Mouse (Mus musculus) liver, embryonic 15.5 days (tissue): ENCODE results near the gene Hyou1. TPM values are rescaled to one million over a fixed set of nuclear protein-coding genes. Genes with fewer than 3 reads are reported as not detected.
"Not testable (repeated sequence)": the region's sequence is repeated elsewhere in the genome, so short reads cannot be mapped to it uniquely, and the experiment has no call there.

Source experiments
- ATAC-seq: fragments of 200-750 bp; cut with Nextera tagmentation; 2 replicates; pipeline ENCODE4 v1.8.0; 2017; ENCODE audit warnings: moderate number of reproducible peaks, mild to moderate bottlenecking, moderate library complexity; ENCODE audit not compliant: insufficient read depth
- H3K27ac ChIP-seq: fragments of 300-500 bp; sonication (generic); replicated peaks from 2 replicates; pipeline ENCODE4 v1.5.1; 2015; ENCODE audit warnings: mild to moderate bottlenecking, inconsistent platforms
- H3K27me3 ChIP-seq: fragments of 300-500 bp; sonication (generic); 2 replicates; pipeline ENCODE4 v1.6.1; 2015; ENCODE audit warnings: mild to moderate bottlenecking, inconsistent platforms
- H3K36me3 ChIP-seq: fragments of 300-500 bp; sonication (generic); replicated peaks from 2 replicates; pipeline ENCODE4 v1.6.1; 2015; ENCODE audit warnings: moderate library complexity, mild to moderate bottlenecking, inconsistent platforms
- H3K4me1 ChIP-seq: fragments of 300-500 bp; sonication (generic); replicated peaks from 2 replicates; pipeline ENCODE4 v1.6.1; 2015; ENCODE audit warnings: inconsistent platforms
- H3K4me2 ChIP-seq: fragments of 300-500 bp; sonication (generic); 2 replicates; pipeline ENCODE4 v1.6.1; 2015; ENCODE audit warnings: moderate library complexity, mild to moderate bottlenecking, inconsistent platforms
- H3K4me3 ChIP-seq: fragments of 300-500 bp; sonication (generic); replicated peaks from 2 replicates; pipeline ENCODE4 v1.5.1; 2015; ENCODE audit warnings: mild to moderate bottlenecking, inconsistent platforms
- H3K9ac ChIP-seq: fragments of 300-500 bp; sonication (generic); 2 replicates; pipeline ENCODE4 v1.6.1; 2015; ENCODE audit warnings: moderate library complexity, mild to moderate bottlenecking, inconsistent platforms
- H3K9me3 ChIP-seq: fragments of 300-500 bp; sonication (generic); replicated peaks from 2 replicates; pipeline ENCODE4 v1.6.1; 2016; ENCODE audit warnings: inconsistent platforms
- WGBS: fragments of 180-500 bp; shearing (Covaris S2); methylation state at CpG from one replicate; pipeline ENCODE4 v1.1.7; 2015; ENCODE audit warnings: mixed read lengths; ENCODE audit not compliant: insufficient replicate concordance; 5-methylcytosine and 5-hydroxymethylcytosine counted together
- polyA plus RNA-seq: library from polyadenylated mRNA; unstranded; fragments of >200 nt; fragmentation: Nextera tagmentation; extraction: Ambion mirVana; gene quantifications from 2 replicates; pipeline ENCODE4 v1.2.1, GENCODE M21; 2015

Hyou1 gene
- polyA plus RNA-seq = 14.8 and 17.0 TPM in 2 replicates

GRCm38 (mm10) chr9:44379054-44379834, at the start of gene Hyou1:
Gene Hyou1, plus strand, starts transcription at chr9:44379490.
- peaks cover 36% of the 10 kb centered on the region for H3K36me3 ChIP-seq
- peak within 1 kb of the TSS; percentile 80 for H3K9ac ChIP-seq
- peak within 1 kb of the TSS; percentile 93 for H3K4me2 ChIP-seq
- H3K4me1 ChIP-seq = peaks cover 35% of the 10 kb centered on the region
- peak; percentile 93 for ATAC-seq
- no peaks in the 10 kb centered on the region for H3K9me3 ChIP-seq
- no peaks in the 10 kb centered on the region for H3K27me3 ChIP-seq
- peak within 1 kb of the TSS; percentile 71 for H3K4me3 ChIP-seq
- H3K27ac ChIP-seq = peak within 1 kb of the TSS; percentile 88
- WGBS = under 1% methylated on average over 83 of the region's 83 CpGs

- H3K27ac ChIP-seq = 0 out of 2 replicates have a peak overlapping the region, but pooled peaks have one; percentile 26
- no peaks in the 10 kb centered on the region for H3K27me3 ChIP-seq
- no peak for ATAC-seq
- peaks cover 37% of the 10 kb centered on the region for H3K4me1 ChIP-seq
- H3K4me3 ChIP-seq = no peak overlapping the region
- 83% methylated on average over 6 of the region's 6 CpGs for WGBS
- no peaks in the 10 kb centered on the region for H3K9me3 ChIP-seq
- no peak overlapping the region for H3K9ac ChIP-seq
- no peak overlapping the region for H3K4me2 ChIP-seq
- peaks cover 55% of the 10 kb centered on the region for H3K36me3 ChIP-seq
Measured at GRCm38 (mm10) chr9:44330736-44331135, 48.6 kb upstream of the Hyou1 start.

GRCm38 (mm10) chr9:44332918-44333638, 46.2 kb upstream of the Hyou1 start:
- Histone ChIP-seq H3K4me2 (peak overlapping the region; percentile 60), H3K36me3 (peaks cover 79% of the 10 kb centered on the region), H3K27me3 (no peaks in the 10 kb centered on the region), H3K4me1 (peaks cover 32% of the 10 kb centered on the region), H3K27ac (peak overlapping the region; percentile 83), H3K9ac (peak overlapping the region; percentile 16), H3K4me3 (peak overlapping the region; percentile 48), H3K9me3 (no peaks in the 10 kb centered on the region)
- 92% methylated on average over 13 of the region's 13 CpGs for WGBS
- no peak for ATAC-seq

GRCm38 (mm10) chr9:44334396-44335330, 44.6 kb upstream of the Hyou1 start, which contains the start of gene H2afx:
Gene H2afx, plus strand, starts transcription at chr9:44334694.
- under 1% methylated on average over 91 of the region's 91 CpGs for WGBS
- Histone ChIP-seq H3K27me3 (no peaks in the 10 kb centered on the region), H3K4me1 (peaks cover 40% of the 10 kb centered on the region), H3K9me3 (no peaks in the 10 kb centered on the region), H3K9ac (peak within 1 kb of the TSS; percentile 96), H3K36me3 (peaks cover 81% of the 10 kb centered on the region), H3K27ac (peak within 1 kb of the TSS; percentile 100), H3K4me2 (peak within 1 kb of the TSS; percentile 82), H3K4me3 (peak within 1 kb of the TSS; percentile 81)
- ATAC-seq = peak; percentile 85

- Histone ChIP-seq H3K9ac (peak overlapping the region; percentile 96), H3K4me3 (peak overlapping the region; percentile 81), H3K27ac (peak overlapping the region; percentile 100), H3K27me3 (no peaks in the 10 kb centered on the region), H3K4me2 (peak overlapping the region; percentile 82), H3K9me3 (no peaks in the 10 kb centered on the region), H3K4me1 (peaks cover 44% of the 10 kb centered on the region), H3K36me3 (peaks cover 81% of the 10 kb centered on the region)
- peak; percentile 9; the same call in 1 of the 2 replicates for ATAC-seq
- under 1% methylated on average over 50 of the region's 50 CpGs for whole genome bisulfite sequencing
Measured at GRCm38 (mm10) chr9:44335331-44336092, 43.8 kb upstream of the Hyou1 start.

- Histone ChIP-seq H3K9ac (peak overlapping the region; percentile 96), H3K4me3 (peak overlapping the region; percentile 81), H3K27me3 (no peaks in the 10 kb centered on the region), H3K4me2 (peak overlapping the region; percentile 82), H3K27ac (peak overlapping the region; percentile 100), H3K4me1 (peaks cover 44% of the 10 kb centered on the region), H3K36me3 (peaks cover 81% of the 10 kb centered on the region), H3K9me3 (no peaks in the 10 kb centered on the region)
- 0% methylated on average over 5 of the region's 5 CpGs for WGBS
- ATAC-seq = no peak
Measured at GRCm38 (mm10) chr9:44336093-44336406, 43.2 kb upstream of the Hyou1 start.

- Histone ChIP-seq H3K36me3 (peaks cover 81% of the 10 kb centered on the region), H3K9ac (peak overlapping the region; percentile 96), H3K27ac (peak overlapping the region; percentile 100), H3K4me1 (peaks cover 44% of the 10 kb centered on the region), H3K4me3 (peak overlapping the region; percentile 81), H3K4me2 (peak overlapping the region; percentile 82)
- WGBS = 34% methylated on average over 4 of the region's 4 CpGs
- not testable (repeated sequence) for H3K9me3 ChIP-seq, H3K27me3 ChIP-seq, ATAC-seq
Measured at GRCm38 (mm10) chr9:44336513-44336912, 42.8 kb upstream of the Hyou1 start.

- peak overlapping the region; percentile 82 for H3K4me2 ChIP-seq
- H3K4me1 ChIP-seq = peaks cover 44% of the 10 kb centered on the region
- H3K4me3 ChIP-seq = peak overlapping the region; percentile 81
- H3K9me3 ChIP-seq = no peaks in the 10 kb centered on the region
- 49% methylated on average over 3 of the region's 3 CpGs for WGBS
- H3K9ac ChIP-seq = peak overlapping the region; percentile 96
- H3K36me3 ChIP-seq = peaks cover 81% of the 10 kb centered on the region
- H3K27me3 ChIP-seq = no peaks in the 10 kb centered on the region
- peak overlapping the region; percentile 100 for H3K27ac ChIP-seq
- no peak for ATAC-seq
Measured at GRCm38 (mm10) chr9:44336964-44337363, 42.3 kb upstream of the Hyou1 start.

- peak overlapping the region; percentile 81 for H3K4me3 ChIP-seq
- peak overlapping the region; percentile 96 for H3K9ac ChIP-seq
- no peaks in the 10 kb centered on the region for H3K9me3 ChIP-seq
- peak overlapping the region; percentile 100 for H3K27ac ChIP-seq
- peaks cover 76% of the 10 kb centered on the region for H3K36me3 ChIP-seq
- peak overlapping the region; percentile 82 for H3K4me2 ChIP-seq
- WGBS = 75% methylated on average over 9 of the region's 9 CpGs
- no peak for ATAC-seq
- no peaks in the 10 kb centered on the region for H3K27me3 ChIP-seq
- peaks cover 48% of the 10 kb centered on the region for H3K4me1 ChIP-seq
Measured at GRCm38 (mm10) chr9:44337436-44338169, 41.7 kb upstream of the Hyou1 start.
